Mouse (Mus musculus): Measurements from ENCODE around the gene Phf19. TPM values are rescaled to one million over a fixed set of nuclear protein-coding genes. Genes with fewer than 3 reads are reported as not detected.

The Phf19 gene
- 1.2 TPM in 1 of 2 replicates, not detected in the other for polyA plus RNA-seq (2012; ENCODE audit: insufficient read depth, low replicate concordance)

DNA sequence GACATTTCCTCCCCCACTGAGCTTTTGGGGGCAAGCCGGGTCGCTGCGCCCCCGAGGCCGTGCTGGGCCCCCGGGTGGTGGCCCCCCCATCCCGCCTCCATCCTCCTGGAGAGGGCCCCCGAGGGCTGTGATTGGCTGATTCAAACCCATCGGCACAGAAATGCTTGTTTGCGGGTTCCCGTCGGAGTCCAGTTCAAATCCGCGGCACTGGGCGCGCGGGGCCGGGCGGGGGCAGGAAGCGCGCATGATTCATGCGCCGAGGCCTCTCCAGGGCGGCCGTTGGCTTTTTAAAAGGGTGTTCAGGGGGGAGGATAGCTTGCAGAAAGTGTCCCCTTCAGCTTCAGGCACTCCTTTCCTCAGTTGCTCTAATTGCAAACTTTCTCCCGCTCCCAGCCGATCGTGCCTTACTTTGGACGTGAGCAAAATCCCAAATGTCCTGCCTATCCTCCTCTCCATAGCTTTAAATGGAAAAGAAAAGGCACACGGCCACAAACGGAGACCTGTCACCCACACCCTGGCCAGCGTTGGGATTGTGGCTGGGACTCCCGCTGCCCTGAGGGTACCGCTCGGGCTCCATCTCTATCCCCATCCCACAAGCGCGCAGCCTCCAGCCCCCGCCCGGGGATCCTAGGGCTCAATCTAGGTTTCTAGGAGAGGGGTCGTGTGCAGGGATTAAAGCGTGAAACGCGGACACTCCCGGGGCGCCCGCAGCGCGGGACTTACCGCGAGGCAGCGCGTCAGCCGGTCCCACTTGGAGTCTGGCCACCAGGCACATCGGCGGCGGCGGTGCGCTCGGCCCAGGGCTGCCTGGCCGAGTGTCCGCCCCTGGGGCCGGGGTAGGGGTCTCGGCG is at the start of gene Phf19:
TSS of gene Phf19 (minus strand) at position 809 of the 851 bp plus-strand sequence.
- Histone ChIP-seq H3K9me3 (0 out of 2 replicates have a peak, but pooled peaks cover 3% of the 10 kb centered on the region), H3K27me3 (replicated peaks) (peaks cover 77% of the 10 kb centered on the region), H3K4me3 (replicated peaks) (peak within 1 kb of the TSS; percentile 92), H3K36me3 (replicated peaks; ENCODE audit: low read length) (peaks cover 9% of the 10 kb centered on the region), H3K4me1 (peaks cover 27% of the 10 kb centered on the region)
- no peak for TF ChIP-seq GATA1 (IDR thresholded peaks at IDR 0.05; ENCODE audit: borderline replicate concordance, low read length)
- TF ChIP-seq FLI1 (IDR thresholded peaks at IDR 0.05; ENCODE audit: low read length), result no peak

DNA sequence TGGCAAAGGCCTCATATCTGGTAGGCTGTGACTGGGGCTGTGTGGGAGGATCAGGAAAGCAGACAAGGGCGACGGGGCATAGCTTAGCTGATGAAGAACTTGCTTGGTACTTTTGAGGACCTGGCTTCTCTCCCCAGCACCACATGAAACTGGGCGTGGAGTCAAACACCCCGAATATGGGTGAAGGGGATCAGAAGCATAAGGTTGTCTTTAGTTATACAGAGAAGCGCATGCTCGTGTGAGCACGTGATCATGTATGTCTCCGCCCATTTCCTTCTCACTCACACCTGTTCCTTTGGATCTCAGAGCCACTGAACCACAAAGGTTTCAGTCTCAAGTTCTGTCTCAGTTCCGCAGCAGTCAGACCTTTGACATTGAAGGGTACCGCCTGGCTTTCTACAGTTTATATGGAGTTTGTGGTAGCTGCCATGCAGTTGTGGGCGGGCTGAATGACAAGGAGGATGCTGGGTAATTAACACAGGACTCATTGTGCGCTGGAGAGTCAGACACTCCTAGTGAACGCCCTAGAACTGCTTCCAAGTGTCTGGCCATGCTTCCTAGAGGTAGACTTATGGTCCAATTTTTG is 49.6 kb upstream of the Phf19 start:
- Histone ChIP-seq H3K27me3 (replicated peaks) (peaks cover 30% of the 10 kb centered on the region), H3K36me3 (replicated peaks; ENCODE audit: low read length) (no peaks in the 10 kb centered on the region), H3K4me3 (replicated peaks) (peak overlapping the region; percentile 70), H3K4me1 (peaks cover 50% of the 10 kb centered on the region), H3K9me3 (peaks cover 5% of the 10 kb centered on the region; the same call in 1 of the 2 replicates)
- TF ChIP-seq GATA1 (IDR thresholded peaks at IDR 0.05; ENCODE audit: borderline replicate concordance, low read length) (no peak), FLI1 (IDR thresholded peaks at IDR 0.05; ENCODE audit: low read length) (no peak)

DNA sequence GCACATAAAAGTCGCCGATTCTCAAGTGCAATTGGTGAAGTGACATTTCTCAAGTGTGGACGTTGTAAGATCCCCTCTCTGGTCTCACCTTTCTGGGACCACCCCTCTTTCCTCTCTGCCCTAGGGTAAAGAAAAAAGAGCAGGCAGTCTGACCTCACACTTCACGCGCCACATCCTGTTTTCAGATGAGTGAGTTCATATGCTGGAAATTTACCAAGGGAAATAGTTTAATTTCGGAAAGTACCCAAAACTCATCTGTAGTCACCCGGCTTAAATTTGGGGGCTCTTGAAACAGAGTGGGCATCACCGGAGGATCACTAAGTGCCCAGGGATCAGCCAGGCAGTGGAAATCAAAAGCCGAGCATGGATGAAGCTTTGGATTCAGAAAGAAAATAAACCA is 49.1 kb upstream of the Phf19 start:
- Histone ChIP-seq H3K36me3 (replicated peaks; ENCODE audit: low read length) (no peaks in the 10 kb centered on the region), H3K27me3 (replicated peaks) (peaks cover 30% of the 10 kb centered on the region), H3K4me1 (peaks cover 56% of the 10 kb centered on the region), H3K4me3 (replicated peaks) (no peak overlapping the region), H3K9me3 (peaks cover 5% of the 10 kb centered on the region; the same call in 1 of the 2 replicates)
- no peak for TF ChIP-seq GATA1 (IDR thresholded peaks at IDR 0.05; ENCODE audit: borderline replicate concordance, low read length)
- TF ChIP-seq FLI1 (IDR thresholded peaks at IDR 0.05; ENCODE audit: low read length), result no peak

DNA sequence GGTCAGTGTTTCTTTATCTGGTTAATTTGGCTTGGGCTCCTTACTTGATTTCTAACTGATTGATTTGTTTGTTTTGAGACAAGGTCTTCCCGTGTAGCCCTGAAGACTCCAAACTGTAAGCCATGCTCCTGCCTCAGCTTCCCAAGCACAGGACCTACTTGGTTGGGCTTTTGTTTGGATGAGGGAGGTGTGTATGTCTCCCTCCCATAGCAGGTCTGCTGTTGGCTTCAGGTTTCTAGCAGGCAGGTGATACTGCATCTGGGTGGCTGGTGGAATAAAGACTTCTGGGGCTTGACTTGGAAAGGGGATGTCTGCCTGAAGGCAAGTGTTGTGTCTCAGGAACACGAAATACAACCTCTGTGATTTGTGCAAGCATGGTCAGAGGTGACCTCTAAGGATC is 48.4 kb upstream of the Phf19 start:
- peaks cover 63% of the 10 kb centered on the region for H3K4me1 ChIP-seq
- H3K36me3 ChIP-seq (replicated peaks; ENCODE audit: low read length), result no peaks in the 10 kb centered on the region
- no peak overlapping the region for H3K4me3 ChIP-seq (replicated peaks)
- TF ChIP-seq GATA1 (IDR thresholded peaks at IDR 0.05; ENCODE audit: borderline replicate concordance, low read length) (no peak), FLI1 (IDR thresholded peaks at IDR 0.05; ENCODE audit: low read length) (no peak)
- peaks cover 33% of the 10 kb centered on the region for H3K27me3 ChIP-seq (replicated peaks)
- peaks cover 5% of the 10 kb centered on the region; the same call in 1 of the 2 replicates for H3K9me3 ChIP-seq

DNA sequence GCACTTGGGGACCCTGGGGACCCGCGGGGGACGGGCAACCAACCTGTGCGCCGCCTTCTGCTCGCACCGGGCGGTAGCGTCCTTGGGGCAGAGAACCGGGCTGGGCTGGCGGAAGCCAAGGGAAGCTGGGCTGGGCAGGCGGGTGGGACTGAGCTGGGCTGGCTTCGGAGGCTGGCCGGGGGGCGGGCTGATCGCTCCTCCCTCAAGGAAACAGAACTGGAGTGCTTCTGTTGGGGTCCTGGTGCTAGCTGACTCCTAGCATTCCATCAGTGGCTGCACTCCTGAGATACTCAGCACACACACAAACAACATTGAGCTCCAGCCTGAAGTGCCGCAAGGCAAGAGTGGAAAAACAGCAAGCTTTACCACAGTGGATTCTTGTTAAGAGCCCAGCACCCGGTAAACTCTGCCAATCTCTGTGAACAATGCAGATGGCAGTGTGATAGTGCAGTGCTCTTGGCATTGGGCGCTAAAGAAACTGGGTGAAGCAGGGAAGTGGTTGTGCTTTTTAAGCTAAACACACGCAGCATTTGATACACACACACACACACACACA is 47.7 kb upstream of the Phf19 start, which contains the start of gene Traf1:
TSS of gene Traf1 (minus strand) at position 292 of the 556 bp plus-strand sequence.
- TF ChIP-seq GATA1 (IDR thresholded peaks at IDR 0.05; ENCODE audit: borderline replicate concordance, low read length), result no peak
- no peak for TF ChIP-seq FLI1 (IDR thresholded peaks at IDR 0.05; ENCODE audit: low read length)
- peaks cover 5% of the 10 kb centered on the region; the same call in 1 of the 2 replicates for H3K9me3 ChIP-seq
- H3K4me3 ChIP-seq (replicated peaks), result no peak within 1 kb of the TSS
- peaks cover 34% of the 10 kb centered on the region for H3K27me3 ChIP-seq (replicated peaks)
- no peaks in the 10 kb centered on the region for H3K36me3 ChIP-seq (replicated peaks; ENCODE audit: low read length)
- H3K4me1 ChIP-seq, result peaks cover 69% of the 10 kb centered on the region

DNA sequence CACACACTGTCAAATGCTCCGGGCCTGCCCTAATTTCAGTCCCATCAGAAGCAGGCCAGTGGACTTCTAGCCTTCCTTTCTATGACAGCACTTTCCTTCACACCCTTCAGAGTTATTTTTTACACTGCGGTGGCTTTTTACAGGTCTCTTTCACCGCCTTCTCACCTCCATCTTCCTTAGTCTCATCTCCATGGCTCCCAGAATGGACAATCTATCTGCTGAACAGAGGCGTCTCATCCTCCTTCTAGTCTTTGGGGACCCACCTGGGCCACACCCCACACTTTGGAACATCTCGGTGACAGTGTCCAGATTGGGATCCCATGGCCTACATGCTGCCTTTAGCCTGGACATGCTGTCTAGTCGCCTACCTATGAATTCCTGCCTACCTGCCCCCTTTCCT is 47.1 kb upstream of the Phf19 start:
- TF ChIP-seq GATA1 (IDR thresholded peaks at IDR 0.05; ENCODE audit: borderline replicate concordance, low read length) (no peak), FLI1 (IDR thresholded peaks at IDR 0.05; ENCODE audit: low read length) (no peak)
- Histone ChIP-seq H3K9me3 (peaks cover 5% of the 10 kb centered on the region; the same call in 1 of the 2 replicates), H3K4me1 (peaks cover 73% of the 10 kb centered on the region), H3K27me3 (replicated peaks) (peaks cover 37% of the 10 kb centered on the region), H3K36me3 (replicated peaks; ENCODE audit: low read length) (no peaks in the 10 kb centered on the region), H3K4me3 (replicated peaks) (no peak overlapping the region)

DNA sequence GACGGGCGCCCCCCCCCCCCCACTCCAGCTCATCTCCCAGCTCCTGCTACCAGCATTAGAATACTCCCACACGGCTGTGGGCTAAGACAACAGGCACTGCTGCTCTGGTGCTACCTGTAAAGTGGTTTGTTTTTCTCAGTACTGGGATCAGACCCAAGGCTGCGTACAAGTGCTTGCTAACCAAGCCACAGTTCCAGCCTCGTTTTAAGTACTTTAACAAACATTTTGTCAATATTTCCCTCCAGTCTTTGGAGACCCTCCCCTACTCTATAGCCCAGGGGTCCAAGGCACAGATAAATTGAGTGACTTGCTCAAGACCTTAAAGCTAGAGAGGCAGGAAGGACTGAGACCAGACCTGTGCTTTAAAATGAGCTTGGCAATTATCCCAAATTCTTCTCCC is 46.6 kb upstream of the Phf19 start:
- TF ChIP-seq FLI1 (IDR thresholded peaks at IDR 0.05; ENCODE audit: low read length) (no peak), GATA1 (IDR thresholded peaks at IDR 0.05; ENCODE audit: borderline replicate concordance, low read length) (no peak)
- no peak overlapping the region for H3K4me3 ChIP-seq (replicated peaks)
- peaks cover 72% of the 10 kb centered on the region for H3K4me1 ChIP-seq
- no peaks in the 10 kb centered on the region for H3K36me3 ChIP-seq (replicated peaks; ENCODE audit: low read length)
- peaks cover 38% of the 10 kb centered on the region for H3K27me3 ChIP-seq (replicated peaks)
- H3K9me3 ChIP-seq, result peaks cover 5% of the 10 kb centered on the region; the same call in 1 of the 2 replicates

DNA sequence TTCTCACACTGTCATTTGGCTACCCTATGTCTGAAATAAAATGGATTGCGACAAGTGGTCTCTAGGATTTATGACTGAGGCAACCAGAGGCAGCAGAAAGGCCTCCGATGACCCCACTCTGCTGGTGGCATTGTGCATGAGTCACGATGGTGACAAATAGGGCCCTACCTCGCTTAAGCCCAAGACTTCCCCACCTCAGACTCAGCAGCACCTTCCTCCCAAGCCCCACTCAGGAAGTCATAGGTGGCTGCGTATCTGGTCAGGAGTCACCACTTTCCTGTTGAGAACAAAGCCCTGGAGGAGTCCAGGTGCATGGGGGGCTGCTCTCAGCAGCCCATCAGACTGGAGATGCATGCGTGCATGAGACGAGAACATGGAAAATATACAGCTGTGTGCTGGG is 44.8 kb upstream of the Phf19 start:
- no peaks in the 10 kb centered on the region for H3K36me3 ChIP-seq (replicated peaks; ENCODE audit: low read length)
- H3K9me3 ChIP-seq, result peaks cover 5% of the 10 kb centered on the region; the same call in 1 of the 2 replicates
- peaks cover 38% of the 10 kb centered on the region for H3K27me3 ChIP-seq (replicated peaks)
- peaks cover 73% of the 10 kb centered on the region for H3K4me1 ChIP-seq
- H3K4me3 ChIP-seq (replicated peaks), result no peak overlapping the region
- TF ChIP-seq FLI1 (IDR thresholded peaks at IDR 0.05; ENCODE audit: low read length) (no peak), GATA1 (IDR thresholded peaks at IDR 0.05; ENCODE audit: borderline replicate concordance, low read length) (no peak)

DNA sequence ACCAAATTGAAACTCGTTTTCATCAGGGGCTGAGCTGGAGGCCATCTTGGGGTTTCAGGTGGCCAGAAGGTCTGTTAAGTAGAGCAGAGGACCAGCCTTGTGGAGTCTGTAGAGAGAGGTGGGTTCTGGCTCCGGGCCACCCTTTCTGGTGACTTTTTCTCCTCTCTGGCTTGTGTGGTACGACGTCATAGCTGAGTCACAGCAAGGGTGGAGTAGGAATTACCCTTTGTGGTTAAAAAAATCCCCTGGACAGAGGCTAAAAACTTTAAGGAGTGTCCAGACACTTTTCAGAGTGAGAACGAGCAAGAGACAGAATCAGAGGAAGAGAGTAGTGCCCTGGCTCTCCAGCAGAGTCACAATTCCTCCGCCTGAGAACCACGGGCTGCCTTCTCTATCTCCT is 44.2 kb upstream of the Phf19 start:
- H3K4me1 ChIP-seq, result peaks cover 73% of the 10 kb centered on the region
- no peak for TF ChIP-seq GATA1 (IDR thresholded peaks at IDR 0.05; ENCODE audit: borderline replicate concordance, low read length)
- no peak for TF ChIP-seq FLI1 (IDR thresholded peaks at IDR 0.05; ENCODE audit: low read length)
- H3K27me3 ChIP-seq (replicated peaks), result peaks cover 42% of the 10 kb centered on the region
- H3K4me3 ChIP-seq (replicated peaks), result peak overlapping the region; percentile 40
- no peaks in the 10 kb centered on the region for H3K36me3 ChIP-seq (replicated peaks; ENCODE audit: low read length)
- H3K9me3 ChIP-seq, result peaks cover 5% of the 10 kb centered on the region; the same call in 1 of the 2 replicates

Measured in megakaryocyte, embryonic 14.5 days (primary cell).